Mouse (Mus musculus) liver, embryonic 14.5 days (tissue): ENCODE results near the gene Lgsn. TPM values are rescaled to one million over a fixed set of nuclear protein-coding genes. Genes with fewer than 3 reads are reported as not detected.

Experiments used
- ATAC-seq: fragments of 200-750 bp; cut with Nextera tagmentation; 2 replicates; pipeline ENCODE4 v1.8.0; 2017; ENCODE audit warnings: moderate number of reproducible peaks, mild to moderate bottlenecking, moderate library complexity; ENCODE audit not compliant: insufficient read depth
- DNase-seq, 3 experiments: peaks; one replicate each; pipeline ENCODE4 v3.0.0-alpha.2; 2012 to 2013; ENCODE audit warnings: low read depth in 3 of 3, low spot score in 3 of 3
- H3K27ac ChIP-seq: fragments of 300-500 bp; sonication (generic); 2 replicates; pipeline ENCODE4 v1.5.1; 2014; ENCODE audit warnings: moderate library complexity, mild to moderate bottlenecking, control low read depth, inconsistent platforms
- H3K27me3 ChIP-seq: fragments of 300-500 bp; sonication (generic); 2 replicates; pipeline ENCODE4 v1.6.1; 2014; ENCODE audit warnings: mild to moderate bottlenecking, low read length, moderate library complexity; ENCODE audit not compliant: control insufficient read depth, insufficient read depth
- H3K36me3 ChIP-seq: fragments of 300-500 bp; sonication (generic); replicated peaks from 2 replicates; pipeline ENCODE4 v1.6.1; 2014; ENCODE audit warnings: low read depth; ENCODE audit not compliant: control insufficient read depth, insufficient read depth
- H3K4me1 ChIP-seq, 2 experiments: fragments of 200-500 bp in 1 of 2; fragments of 300-500 bp in 1 of 2; sonication (generic) in 1 of 2; replicated peaks; 2 replicates each; pipeline ENCODE4 v1.6.1; 2012 to 2014; ENCODE audit warnings: antibody characterized with exemption in 1 of 2, inconsistent platforms in 1 of 2, low read length in 1 of 2; ENCODE audit not compliant: control insufficient read depth in 2 of 2, insufficient read depth in 2 of 2
- H3K4me2 ChIP-seq: fragments of 300-500 bp; sonication (generic); 2 replicates; pipeline ENCODE4 v1.6.1; 2014; ENCODE audit warnings: low read depth, mild to moderate bottlenecking, control low read depth, moderate library complexity
- H3K4me3 ChIP-seq, 2 experiments: fragments of 200-500 bp in 1 of 2; fragments of 300-500 bp in 1 of 2; sonication (generic) in 1 of 2; 2 replicates each; pipeline ENCODE4 v1.5.1; 2012 to 2014; ENCODE audit warnings: low read depth in 2 of 2, low read length in 2 of 2, mild to moderate bottlenecking in 2 of 2, control low read depth in 1 of 2, inconsistent platforms in 1 of 2, moderate library complexity in 1 of 2; ENCODE audit not compliant: insufficient read depth in 1 of 2
- H3K9ac ChIP-seq: fragments of 300-500 bp; sonication (generic); replicated peaks from 2 replicates; pipeline ENCODE4 v1.6.1; 2014; ENCODE audit warnings: mild to moderate bottlenecking, control low read depth, moderate library complexity
- H3K9me3 ChIP-seq: fragments of 300-500 bp; sonication (generic); 2 replicates; pipeline ENCODE4 v1.6.1; 2016; ENCODE audit warnings: low read length, mixed read lengths; ENCODE audit not compliant: control insufficient read depth
- CTCF ChIP-seq: IDR thresholded peaks from 2 replicates; pipeline ENCODE4 v1.5.1; 2016; ENCODE audit warnings: antibody characterized with exemption, low read depth, control low read depth
- EP300 ChIP-seq: IDR thresholded peaks from 2 replicates; pipeline ENCODE4 v1.6.1; 2016; ENCODE audit warnings: antibody characterized with exemption, low read depth
- WGBS: fragments of 180-500 bp; shearing (Covaris S2); extraction: QIAGEN DNeasy Blood & Tissue Kit; methylation state at CpG from one replicate; pipeline ENCODE4 v1.1.7; 2014; ENCODE audit not compliant: insufficient replicate concordance; 5-methylcytosine and 5-hydroxymethylcytosine counted together
- polyA plus RNA-seq, 2 experiments: library from polyadenylated mRNA; depleted of rRNA in 1 of 2; stranded (reverse) in 1 of 2; unstranded in 1 of 2; fragments of >200 nt; fragmentation: Nextera tagmentation in 1 of 2; extraction: Ambion mirVana in 1 of 2; gene quantifications; 2 replicates each; pipeline versions ENCODE4 v1.2.1 to v1.2.3; 2012 to 2014

Gene Lgsn
- polyA plus RNA-seq, 2 experiments, result not detected

DNA sequence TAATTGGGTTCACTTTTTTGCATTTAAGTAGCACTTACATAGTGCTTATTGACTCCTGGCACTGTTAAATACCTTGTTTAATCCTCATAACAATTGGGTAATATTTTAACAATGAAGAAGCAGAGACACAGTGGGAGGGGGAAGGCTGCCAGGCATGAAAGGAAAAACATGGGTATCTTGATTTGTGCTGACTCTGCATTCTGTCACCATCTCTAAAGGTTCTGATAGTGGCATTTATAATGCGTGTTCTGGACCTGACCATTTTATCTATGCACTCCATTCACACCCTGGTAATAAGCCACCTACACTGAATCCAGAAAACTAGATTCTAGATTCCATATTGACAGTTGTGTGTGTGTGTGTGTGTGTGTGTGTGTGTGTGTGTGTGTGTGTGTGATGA lies 19.4 kb downstream of the Lgsn start:
- H3K9me3 ChIP-seq, result no peaks in the 10 kb centered on the region
- WGBS, result 48% methylated on average over 1 of the region's 1 CpGs
- no peak for TF ChIP-seq CTCF
- no peak for TF ChIP-seq EP300
- no peak for ATAC-seq
- no peak overlapping the region for H3K9ac ChIP-seq
- no peaks in the 10 kb centered on the region for H3K36me3 ChIP-seq
- no peak overlapping the region for H3K27ac ChIP-seq
- H3K4me1 ChIP-seq, result no peaks in the 10 kb centered on the region
- no peak overlapping the region for H3K4me2 ChIP-seq
- no peak for DNase-seq
- H3K4me3 ChIP-seq, result no peak overlapping the region
- H3K27me3 ChIP-seq, result no peaks in the 10 kb centered on the region

DNA sequence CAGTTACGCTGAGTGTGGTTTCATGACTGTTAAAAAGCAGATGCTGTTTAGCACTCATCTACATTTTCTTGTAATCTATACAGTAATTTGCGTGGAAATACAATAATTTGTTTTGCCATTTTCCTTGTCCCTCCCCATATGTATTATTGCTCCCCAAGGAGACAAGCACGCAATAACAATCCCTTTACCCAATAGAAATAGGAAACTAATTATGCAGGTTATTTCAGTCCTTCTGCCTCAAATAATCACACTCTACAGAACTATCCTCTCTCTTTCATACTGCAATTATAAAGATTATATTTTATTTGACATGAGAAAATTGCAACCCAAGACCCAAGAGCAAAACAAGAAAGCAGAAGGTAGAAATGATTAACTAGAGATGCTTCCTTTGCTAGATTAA lies 20.8 kb downstream of the Lgsn start:
- DNase-seq (no peak), ATAC-seq (no peak)
- Histone ChIP-seq H3K27ac (no peak overlapping the region), H3K9me3 (no peaks in the 10 kb centered on the region), H3K27me3 (no peaks in the 10 kb centered on the region), H3K4me1 (no peaks in the 10 kb centered on the region), H3K9ac (no peak overlapping the region), H3K4me2 (no peak overlapping the region), H3K36me3 (no peaks in the 10 kb centered on the region), H3K4me3 (no peak overlapping the region)
- no peak for TF ChIP-seq EP300
- TF ChIP-seq CTCF, result no peak
- 62% methylated on average over 3 of the region's 3 CpGs for WGBS

DNA sequence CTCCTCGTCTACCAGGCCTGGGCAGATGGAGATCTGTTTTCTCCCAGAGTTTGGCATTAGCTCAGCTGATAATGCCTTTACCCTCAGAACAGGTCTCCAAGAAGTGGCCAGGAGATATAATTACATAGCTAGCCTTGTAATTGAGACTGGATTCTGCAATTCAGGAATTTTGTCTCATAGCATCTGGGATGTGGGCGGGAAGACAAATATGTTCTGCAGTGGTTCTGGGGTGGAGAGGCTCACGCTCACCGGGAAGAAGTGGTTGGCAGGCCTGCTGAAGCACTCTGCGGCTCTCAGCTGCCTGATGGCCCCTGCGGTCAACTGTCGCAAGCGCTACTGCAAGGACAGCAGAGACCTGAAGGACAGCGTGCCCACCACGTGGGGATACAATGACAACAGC lies 27.6 kb downstream of the Lgsn start:
- Histone ChIP-seq H3K4me3 (no peak overlapping the region), H3K4me2 (no peak overlapping the region), H3K36me3 (no peaks in the 10 kb centered on the region), H3K27ac (no peak overlapping the region), H3K27me3 (no peaks in the 10 kb centered on the region), H3K9ac (no peak overlapping the region), H3K4me1 (no peaks in the 10 kb centered on the region), H3K9me3 (no peaks in the 10 kb centered on the region)
- TF ChIP-seq EP300 (no peak), CTCF (no peak)
- DNase-seq, result no peak
- ATAC-seq, result no peak
- 74% methylated on average over 10 of the region's 10 CpGs for WGBS

DNA sequence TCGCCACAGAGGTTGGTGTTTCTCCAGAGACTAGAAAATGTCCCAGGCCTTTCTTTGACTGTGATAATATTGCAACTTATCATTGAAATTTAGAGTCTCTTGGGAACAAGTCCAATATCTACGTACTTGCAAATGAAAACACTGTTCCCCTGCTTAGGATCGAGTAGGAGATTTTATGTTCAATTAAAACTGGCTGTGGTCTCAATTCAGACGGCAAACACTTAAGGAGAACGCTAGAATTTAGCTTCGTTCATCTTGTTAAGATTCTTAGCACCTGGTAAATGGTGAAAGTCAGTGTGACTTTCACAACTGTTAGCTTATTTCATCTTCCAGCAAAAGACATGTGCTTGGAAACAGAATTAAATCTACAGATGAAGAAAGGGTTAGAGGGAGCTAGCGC lies 29.1 kb downstream of the Lgsn start:
- H3K9me3 ChIP-seq, result no peaks in the 10 kb centered on the region
- no peak for TF ChIP-seq CTCF
- no peak for TF ChIP-seq EP300
- H3K27ac ChIP-seq, result no peak overlapping the region
- no peaks in the 10 kb centered on the region for H3K4me1 ChIP-seq
- H3K4me2 ChIP-seq, result no peak overlapping the region
- ATAC-seq, result no peak
- H3K4me3 ChIP-seq, result no peak overlapping the region
- 60% methylated on average over 7 of the region's 7 CpGs for WGBS
- H3K27me3 ChIP-seq, result no peaks in the 10 kb centered on the region
- H3K36me3 ChIP-seq, result no peaks in the 10 kb centered on the region
- no peak overlapping the region for H3K9ac ChIP-seq
- no peak for DNase-seq

DNA sequence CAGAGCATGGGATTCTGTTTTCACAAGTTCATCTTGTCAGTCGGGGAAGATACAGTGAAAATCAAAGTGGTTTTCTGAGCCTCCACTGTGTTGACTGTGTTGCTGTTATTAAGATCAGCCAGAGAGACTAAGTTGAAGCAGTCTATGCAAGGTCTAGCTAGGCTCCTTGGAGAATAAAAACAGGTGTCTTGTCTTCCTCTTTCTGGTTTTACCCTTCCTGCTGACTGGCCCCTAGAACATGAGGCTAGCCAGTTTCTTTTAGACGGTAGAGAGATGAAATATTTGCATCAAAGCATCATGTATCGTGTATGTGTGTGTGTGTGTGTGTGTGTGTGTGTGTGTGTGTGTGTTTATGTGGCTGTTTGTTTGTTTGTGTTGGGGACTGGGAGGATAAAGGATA lies 29.6 kb downstream of the Lgsn start:
- no peak overlapping the region for H3K4me3 ChIP-seq
- no peak for DNase-seq
- no peak for TF ChIP-seq EP300
- TF ChIP-seq CTCF, result no peak
- H3K27ac ChIP-seq, result no peak overlapping the region
- H3K36me3 ChIP-seq, result no peaks in the 10 kb centered on the region
- H3K4me2 ChIP-seq, result no peak overlapping the region
- no peak for ATAC-seq
- H3K9me3 ChIP-seq, result no peaks in the 10 kb centered on the region
- no peak overlapping the region for H3K9ac ChIP-seq
- no peaks in the 10 kb centered on the region for H3K4me1 ChIP-seq
- 48% methylated on average over 3 of the region's 3 CpGs for WGBS
- no peaks in the 10 kb centered on the region for H3K27me3 ChIP-seq

DNA sequence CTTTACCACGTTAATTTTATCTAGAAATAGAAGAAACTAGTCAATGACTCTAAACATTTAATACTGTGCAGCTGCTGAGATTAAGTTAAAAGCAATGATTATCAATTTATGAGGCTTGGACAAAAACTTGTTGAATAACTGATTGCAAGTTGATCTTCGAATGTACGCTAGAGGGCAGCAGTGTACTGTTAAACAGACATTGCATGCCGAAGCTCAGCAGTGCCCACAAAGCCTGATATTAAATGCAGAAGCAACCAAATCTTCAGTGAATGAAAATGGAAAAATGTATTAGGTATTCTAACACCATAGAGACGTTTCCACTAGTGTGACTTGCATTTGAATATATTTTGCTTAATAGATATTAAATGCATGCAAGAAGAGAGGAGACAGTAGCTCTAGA lies 33.9 kb downstream of the Lgsn start:
- H3K36me3 ChIP-seq, result no peaks in the 10 kb centered on the region
- H3K9me3 ChIP-seq, result no peaks in the 10 kb centered on the region
- H3K9ac ChIP-seq, result no peak overlapping the region
- peak; percentile 12 to 20 (median 14) for DNase-seq
- no peak for ATAC-seq
- no peak overlapping the region for H3K4me2 ChIP-seq
- TF ChIP-seq CTCF, result peak; percentile 61
- TF ChIP-seq EP300, result no peak
- no peak overlapping the region for H3K4me3 ChIP-seq
- WGBS, result 3% methylated on average over 5 of the region's 5 CpGs
- H3K27me3 ChIP-seq, result no peaks in the 10 kb centered on the region
- no peak overlapping the region for H3K27ac ChIP-seq
- H3K4me1 ChIP-seq, result no peaks in the 10 kb centered on the region
